Mouse (Mus musculus): Measurements from ENCODE around the gene Lyl1. TPM values are rescaled to one million over a fixed set of nuclear protein-coding genes. Genes with fewer than 3 reads are reported as not detected.

Lyl1 gene
- total RNA-seq, 2 experiments from 2014 or later: 2.7 to 4.3 TPM

GRCm38 (mm10) chr8:84714161-84714560 lies 12.9 kb downstream of the Lyl1 start:
- intact Hi-C loops (cut with DNase I): no loop called here
- DNase-seq (ENCODE audit: low spot score in 2 of 2): no peak

- intact Hi-C loops (cut with DNase I): no loop called here
Observed at GRCm38 (mm10) chr8:84715893-84716468, 14.7 kb downstream of the Lyl1 start.

GRCm38 (mm10) chr8:84716790-84717189 lies 15.5 kb downstream of the Lyl1 start:
- intact Hi-C loops (cut with DNase I): no loop called here
- no peak for DNase-seq (ENCODE audit: low spot score in 2 of 2)

More at GRCm38 (mm10) chr8:84715893-84716468, 14.7 kb downstream of the Lyl1 start:
- no peak for DNase-seq (ENCODE audit: low spot score in 2 of 2)

- intact Hi-C loops (cut with DNase I): no loop called here
Observed at GRCm38 (mm10) chr8:84718476-84718875, 17.2 kb downstream of the Lyl1 start.

GRCm38 (mm10) chr8:84718959-84719690 lies 17.9 kb downstream of the Lyl1 start:
- intact Hi-C loops (cut with DNase I): no loop called here
- no peak for DNase-seq (ENCODE audit: low spot score in 2 of 2)

More at GRCm38 (mm10) chr8:84718476-84718875, 17.2 kb downstream of the Lyl1 start:
- DNase-seq (ENCODE audit: low spot score in 2 of 2): no peak

GRCm38 (mm10) chr8:84722530-84722849 lies 21.2 kb downstream of the Lyl1 start:
- intact Hi-C loops (cut with DNase I): no loop called here

GRCm38 (mm10) chr8:84722850-84723570 lies 21.8 kb downstream of the Lyl1 start, which contains the start of gene G430095P16Rik:
G430095P16Rik (plus strand) TSS chr8:84723007.
- intact Hi-C loops (cut with DNase I): no loop called here
- DNase-seq (ENCODE audit: low spot score in 2 of 2): peak; percentile 72 to 88

More at GRCm38 (mm10) chr8:84722530-84722849, 21.2 kb downstream of the Lyl1 start:
- DNase-seq (ENCODE audit: low spot score in 2 of 2): no peak

- no peak for DNase-seq (ENCODE audit: low spot score in 2 of 2)
Observed at GRCm38 (mm10) chr8:84723571-84723900, 22.3 kb downstream of the Lyl1 start.

GRCm38 (mm10) chr8:84724683-84725082 lies 23.4 kb downstream of the Lyl1 start:
- intact Hi-C loops (cut with DNase I): no loop called here
- no peak for DNase-seq (ENCODE audit: low spot score in 2 of 2)

More at GRCm38 (mm10) chr8:84723571-84723900, 22.3 kb downstream of the Lyl1 start:
- intact Hi-C loops (cut with DNase I): no loop called here

- no peak for DNase-seq (ENCODE audit: low spot score in 2 of 2)
- intact Hi-C loops (cut with DNase I): no loop called here
Observed at GRCm38 (mm10) chr8:84725246-84725940, 24.1 kb downstream of the Lyl1 start.

- intact Hi-C loops (cut with DNase I): no loop called here
- no peak for DNase-seq (ENCODE audit: low spot score in 2 of 2)
Observed at GRCm38 (mm10) chr8:84725941-84726259, 24.6 kb downstream of the Lyl1 start.

GRCm38 (mm10) chr8:84728474-84728873 lies 27.2 kb downstream of the Lyl1 start:
- DNase-seq (ENCODE audit: low spot score in 2 of 2): peak in 1 of 2 experiments; percentile 60
- intact Hi-C loops (cut with DNase I): no loop called here

- no peak for DNase-seq (ENCODE audit: low spot score in 2 of 2)
- intact Hi-C loops (cut with DNase I): no loop called here
Observed at GRCm38 (mm10) chr8:84729921-84730362, 28.7 kb downstream of the Lyl1 start.

- intact Hi-C loops (cut with DNase I): no loop called here
- DNase-seq (ENCODE audit: low spot score in 2 of 2): no peak
Observed at GRCm38 (mm10) chr8:84730541-84731370, 29.5 kb downstream of the Lyl1 start.

- intact Hi-C loops (cut with DNase I): no loop called here
- DNase-seq (ENCODE audit: low spot score in 2 of 2): no peak
Observed at GRCm38 (mm10) chr8:84731371-84732177, 30.3 kb downstream of the Lyl1 start.

- intact Hi-C loops (cut with DNase I): no loop called here
- peak; percentile 51 to 81 for DNase-seq (ENCODE audit: low spot score in 2 of 2)
Observed at GRCm38 (mm10) chr8:84732545-84732944, 31.3 kb downstream of the Lyl1 start.

- intact Hi-C loops (cut with DNase I): no loop called here
- no peak for DNase-seq (ENCODE audit: low spot score in 2 of 2)
Observed at GRCm38 (mm10) chr8:84732996-84733395, 31.7 kb downstream of the Lyl1 start.

- intact Hi-C loops (cut with DNase I): no loop called here
Observed at GRCm38 (mm10) chr8:84733959-84734358, 32.7 kb downstream of the Lyl1 start.

More at GRCm38 (mm10) chr8:84733959-84734358, 32.7 kb downstream of the Lyl1 start:
- no peak for DNase-seq (ENCODE audit: low spot score in 2 of 2)
